Mouse (Mus musculus): Measurements from ENCODE around the gene Ang2.
"Not testable (repeated sequence)": the region's sequence is repeated elsewhere in the genome, so short reads cannot be mapped to it uniquely, and the experiment has no call there.

DNA sequence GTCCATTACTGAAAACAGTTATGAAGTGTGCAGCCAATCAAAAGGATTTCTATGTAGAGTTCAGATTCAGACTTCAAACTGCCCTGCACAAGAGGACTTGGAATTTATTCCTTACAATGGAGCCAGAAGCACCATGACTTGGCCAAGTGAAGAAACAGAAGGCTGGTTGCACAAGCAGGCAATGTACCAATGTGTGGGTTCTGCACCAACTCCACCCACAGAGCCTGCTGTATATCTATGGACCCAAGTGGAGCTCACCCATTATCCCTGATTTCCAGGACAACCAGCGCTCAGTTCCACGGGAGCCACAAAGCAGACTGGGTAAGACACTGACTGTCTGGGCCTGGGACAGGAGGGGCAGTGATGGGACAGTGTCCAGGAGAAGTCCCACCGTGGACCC lies 37.0 kb downstream of the Ang2 start, which contains the start of gene Rnase2b:
- not testable (repeated sequence) for TF ChIP-seq CTCF (IDR thresholded peaks at IDR 0.05); EP300 (IDR thresholded peaks at IDR 0.05; ENCODE audit: insufficient read depth, low read depth, low read length); POLR2A (IDR thresholded peaks at IDR 0.05; ENCODE audit: insufficient read depth, low read depth, low read length)

Measured in heart, adult 2 months (tissue).